Mouse (Mus musculus) heart, adult 2 months (tissue): ENCODE data around the gene Speer4f1. TPM values are rescaled to one million over a fixed set of nuclear protein-coding genes. Genes with fewer than 3 reads are reported as not detected.
"Not testable (repeated sequence)": the region's sequence is repeated elsewhere in the genome, so short reads cannot be mapped to it uniquely, and the experiment has no call there.

Source experiments
- DNase-seq, 2 experiments: peaks; one replicate each; pipeline ENCODE4 v3.0.0; 2021
- H3K27ac ChIP-seq: fragments of 200-600 bp; 2 replicates; pipeline ENCODE4 v1.8.1; 2022
- H3K27me3 ChIP-seq: fragments of 200-500 bp; 2 replicates; pipeline ENCODE4 v1.6.1; 2012; ENCODE audit warnings: mild to moderate bottlenecking, low read length, inconsistent platforms, mixed read lengths; ENCODE audit not compliant: control insufficient read depth, insufficient read depth
- H3K36me3 ChIP-seq: fragments of 200-500 bp; 2 replicates; pipeline ENCODE4 v1.6.1; 2012; ENCODE audit warnings: low read length, inconsistent platforms; ENCODE audit not compliant: control insufficient read depth, insufficient read depth
- H3K4me1 ChIP-seq: fragments of 200-500 bp; 2 replicates; pipeline ENCODE4 v1.6.1; 2011; ENCODE audit warnings: low read length; ENCODE audit not compliant: control insufficient read depth, insufficient read depth
- H3K4me3 ChIP-seq: fragments of 200-600 bp; 2 replicates; pipeline ENCODE4 v1.8.1; 2022
- H3K79me2 ChIP-seq: fragments of 200-500 bp; replicated peaks from 2 replicates; pipeline ENCODE4 v1.6.1; 2012; ENCODE audit warnings: mild to moderate bottlenecking, inconsistent platforms, low read length, moderate library complexity, mixed read lengths; ENCODE audit not compliant: control insufficient read depth, insufficient read depth
- H3K9ac ChIP-seq: fragments of 200-500 bp; 2 replicates; pipeline ENCODE4 v1.6.1; 2012; ENCODE audit warnings: low read depth, mild to moderate bottlenecking, control low read depth, inconsistent platforms, low read length, mixed read lengths
- CTCF ChIP-seq: fragments of 200-600 bp; IDR thresholded peaks from 2 replicates; pipeline ENCODE4 v1.8.1; 2022; ENCODE audit warnings: antibody characterized with exemption, mild to moderate bottlenecking, moderate library complexity
- EP300 ChIP-seq: fragments of 200-500 bp; IDR thresholded peaks from 2 replicates; pipeline ENCODE4 v1.6.1; 2011; ENCODE audit warnings: low read depth, low read length, control low read depth; ENCODE audit not compliant: insufficient read depth
- POLR2A ChIP-seq: fragments of 200-500 bp; IDR thresholded peaks from 2 replicates; pipeline ENCODE4 v1.6.1; 2011; ENCODE audit warnings: mild to moderate bottlenecking, low read depth, low read length, control low read depth; ENCODE audit not compliant: insufficient read depth
- WGBS: fragments of 180-500 bp; shearing (Covaris S2); methylation state at CpG from one replicate; pipeline ENCODE4 v1.1.7; 2018; 5-methylcytosine and 5-hydroxymethylcytosine counted together
- intact Hi-C: fragments of 180-260 bp; cut with DNase I; formaldehyde crosslinking; loops from one replicate; pipeline ENCODE4 v1.15.1; 2025
- polyA plus RNA-seq: library from polyadenylated mRNA; depleted of rRNA; stranded (reverse); fragments of >200 nt; gene quantifications from 2 replicates; pipeline ENCODE4 v1.2.3, GENCODE M21; 2012
- total RNA-seq, 2 experiments: library from RNA; stranded (reverse); gene quantifications; 2 replicates each; pipeline ENCODE4 v1.2.3; 2021

Gene Speer4f1
- total and polyA plus RNA-seq, 3 experiments = not detected

GRCm38 (mm10) chr5:17454952-17455586, 20.8 kb upstream of the Speer4f1 start:
- no peak overlapping the region for H3K4me3 ChIP-seq
- H3K4me1 ChIP-seq = no peaks in the 10 kb centered on the region
- 66% methylated on average over 6 of the region's 6 CpGs for WGBS
- intact Hi-C loops = no loop called here
- H3K27me3 ChIP-seq = no peaks in the 10 kb centered on the region
- no peak for TF ChIP-seq POLR2A
- no peaks in the 10 kb centered on the region for H3K79me2 ChIP-seq
- DNase-seq = no peak
- H3K27ac ChIP-seq = no peak overlapping the region
- H3K9ac ChIP-seq = no peak overlapping the region
- H3K36me3 ChIP-seq = no peaks in the 10 kb centered on the region

- Histone ChIP-seq H3K27ac (no peak overlapping the region), H3K4me1 (no peaks in the 10 kb centered on the region), H3K9ac (no peak overlapping the region), H3K27me3 (no peaks in the 10 kb centered on the region), H3K79me2 (no peaks in the 10 kb centered on the region), H3K36me3 (no peaks in the 10 kb centered on the region), H3K4me3 (no peak overlapping the region)
- DNase-seq = no peak
- no peak for TF ChIP-seq POLR2A
- no peak for TF ChIP-seq EP300
- no peak for TF ChIP-seq CTCF
- intact Hi-C loops = no loop called here
- 43% methylated on average over 3 of the region's 3 CpGs for WGBS
Measured at GRCm38 (mm10) chr5:17456671-17457070, 19.2 kb upstream of the Speer4f1 start.

DNA sequence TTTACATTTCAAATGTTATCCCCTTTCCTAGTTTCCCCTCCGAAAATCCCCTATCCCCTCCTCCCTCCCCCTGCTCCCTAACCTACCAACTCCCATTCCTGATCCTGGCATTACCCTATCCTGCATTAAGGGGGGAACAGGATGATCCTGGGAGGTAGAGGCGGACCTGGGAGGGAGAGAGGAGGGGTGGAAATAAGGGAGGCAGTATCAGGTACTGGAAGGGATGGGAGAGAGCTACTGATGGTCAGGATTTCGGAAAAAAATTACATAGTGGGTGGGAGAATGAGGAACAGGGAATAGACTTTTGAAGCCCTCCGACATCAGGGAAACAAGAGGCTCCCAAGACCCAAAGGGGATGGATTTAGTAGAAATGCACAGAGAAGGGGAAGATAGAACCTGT, 7.8 kb upstream of the Speer4f1 start:
- 54% methylated on average over 4 of the region's 4 CpGs for WGBS
- H3K27me3 ChIP-seq, H3K36me3 ChIP-seq, H3K9ac ChIP-seq, intact Hi-C loops, H3K4me3 ChIP-seq, H3K27ac ChIP-seq, H3K79me2 ChIP-seq, H3K4me1 ChIP-seq, DNase-seq: not testable (repeated sequence)

- Histone ChIP-seq H3K4me3 (no peak overlapping the region), H3K79me2 (no peaks in the 10 kb centered on the region), H3K9ac (no peak overlapping the region), H3K27ac (no peak overlapping the region), H3K4me1 (no peaks in the 10 kb centered on the region), H3K27me3 (no peaks in the 10 kb centered on the region), H3K36me3 (no peaks in the 10 kb centered on the region)
- DNase-seq = no peak
- TF ChIP-seq CTCF = no peak
- TF ChIP-seq EP300 = no peak
- no peak for TF ChIP-seq POLR2A
- intact Hi-C loops = no loop called here
- WGBS = 23% methylated on average over 1 of the region's 1 CpGs
Measured at GRCm38 (mm10) chr5:17476476-17476875, 578 bp downstream of the Speer4f1 start.

DNA sequence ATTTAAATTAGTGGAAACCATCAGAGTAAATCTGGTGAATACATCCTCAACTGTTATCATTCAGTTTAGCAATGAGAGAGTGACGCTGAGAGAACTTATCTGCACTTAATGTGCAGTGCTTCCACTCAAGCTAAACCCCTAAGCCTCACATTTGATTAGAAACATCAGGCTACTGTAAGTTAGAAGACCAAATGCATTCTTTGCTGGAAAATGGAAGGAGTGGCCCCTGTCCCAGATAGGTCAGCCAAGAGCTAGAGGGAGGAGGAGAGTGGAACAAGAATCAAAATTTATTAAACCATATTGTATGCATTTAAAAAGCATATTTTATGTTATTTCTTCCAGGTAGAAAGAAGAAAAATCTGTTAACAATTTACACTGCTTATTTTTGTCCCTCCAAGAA, 14.0 kb downstream of the Speer4f1 start:
- intact Hi-C loops = no loop called here
- 38% methylated on average over 1 of the region's 1 CpGs for WGBS
- no peak overlapping the region for H3K27ac ChIP-seq

GRCm38 (mm10) chr5:17495616-17496015, 19.7 kb downstream of the Speer4f1 start:
- H3K36me3 ChIP-seq = no peaks in the 10 kb centered on the region
- 76% methylated on average over 2 of the region's 2 CpGs for WGBS
- H3K4me1 ChIP-seq = no peaks in the 10 kb centered on the region
- DNase-seq = no peak
- no peaks in the 10 kb centered on the region for H3K27me3 ChIP-seq
- no peak overlapping the region for H3K9ac ChIP-seq
- H3K4me3 ChIP-seq = no peak overlapping the region
- intact Hi-C loops = no loop called here
- H3K27ac ChIP-seq = no peak overlapping the region
- TF ChIP-seq EP300 (no peak), POLR2A (no peak)
- no peaks in the 10 kb centered on the region for H3K79me2 ChIP-seq

More for the DNA sequence above, 14.0 kb downstream of the Speer4f1 start:
- Histone ChIP-seq H3K4me1 (no peaks in the 10 kb centered on the region), H3K36me3 (no peaks in the 10 kb centered on the region), H3K79me2 (no peaks in the 10 kb centered on the region), H3K4me3 (no peak overlapping the region), H3K9ac (no peak overlapping the region), H3K27me3 (no peaks in the 10 kb centered on the region)
- no peak for DNase-seq
- no peak for TF ChIP-seq CTCF
- TF ChIP-seq POLR2A = no peak
- TF ChIP-seq EP300 = no peak

DNA sequence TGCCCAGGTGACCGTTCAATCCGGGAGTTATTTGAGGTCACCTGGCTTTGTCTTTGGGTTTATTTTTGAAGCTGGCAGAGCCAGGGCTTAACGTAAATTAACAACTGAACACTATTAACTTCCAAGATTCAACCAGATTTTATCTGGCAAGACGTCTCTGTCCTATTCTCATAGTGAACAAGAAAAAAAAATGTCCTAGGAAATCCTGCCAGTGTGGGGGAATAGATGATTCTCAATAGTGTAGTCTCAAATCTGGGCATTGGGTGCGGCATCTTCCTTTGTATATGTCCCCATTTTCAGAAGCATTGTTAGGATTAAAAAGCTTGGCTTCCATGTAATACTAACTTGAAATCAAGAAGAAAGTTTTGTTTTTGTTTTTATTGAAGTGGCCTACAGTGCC, 20.8 kb downstream of the Speer4f1 start:
- 63% methylated on average over 5 of the region's 5 CpGs for WGBS
- Histone ChIP-seq H3K27me3 (no peaks in the 10 kb centered on the region), H3K36me3 (no peaks in the 10 kb centered on the region), H3K4me1 (no peaks in the 10 kb centered on the region), H3K79me2 (no peaks in the 10 kb centered on the region), H3K27ac (no peak overlapping the region), H3K4me3 (no peak overlapping the region), H3K9ac (no peak overlapping the region)
- DNase-seq = no peak
- TF ChIP-seq CTCF (no peak), EP300 (no peak), POLR2A (no peak)
- intact Hi-C loops = no loop called here
